Mouse (Mus musculus) erythroblast, embryonic 14.5 days (primary cell): ENCODE measurements around the gene Ctr9.

Experiments used
- GATA1 ChIP-seq: IDR thresholded peaks from 2 replicates; pipeline ENCODE4 v1.6.1; 2012; ENCODE audit warnings: low read length, inconsistent platforms, mixed read lengths
- TAL1 ChIP-seq: IDR thresholded peaks from 3 replicates; pipeline ENCODE4 v1.6.1; 2012; ENCODE audit warnings: low read length, inconsistent platforms, mixed read lengths

DNA sequence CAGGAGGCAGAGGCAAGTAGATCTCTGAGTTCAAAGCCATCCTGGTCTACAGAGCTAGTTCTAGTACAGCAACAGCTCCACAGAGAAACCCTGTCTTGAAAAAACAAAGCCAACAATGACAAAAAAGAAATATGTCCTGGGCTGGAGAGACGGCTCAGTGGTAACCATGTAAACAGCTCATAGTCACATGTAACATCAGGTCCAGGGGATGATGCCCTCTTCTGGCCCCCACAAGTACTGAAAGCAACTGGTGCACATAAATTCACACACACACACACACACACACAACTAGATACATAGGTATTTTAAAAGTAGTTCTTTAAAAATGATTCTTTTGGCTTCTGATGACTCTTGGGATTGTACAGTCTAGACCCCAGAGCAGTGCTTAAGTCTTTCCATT, 34.2 kb downstream of the Ctr9 start:
- TF ChIP-seq TAL1, result no peak
- TF ChIP-seq GATA1, result no peak
